8 mouse cellular contexts compared by ENCODE assay signal in the genomic region with DNA sequence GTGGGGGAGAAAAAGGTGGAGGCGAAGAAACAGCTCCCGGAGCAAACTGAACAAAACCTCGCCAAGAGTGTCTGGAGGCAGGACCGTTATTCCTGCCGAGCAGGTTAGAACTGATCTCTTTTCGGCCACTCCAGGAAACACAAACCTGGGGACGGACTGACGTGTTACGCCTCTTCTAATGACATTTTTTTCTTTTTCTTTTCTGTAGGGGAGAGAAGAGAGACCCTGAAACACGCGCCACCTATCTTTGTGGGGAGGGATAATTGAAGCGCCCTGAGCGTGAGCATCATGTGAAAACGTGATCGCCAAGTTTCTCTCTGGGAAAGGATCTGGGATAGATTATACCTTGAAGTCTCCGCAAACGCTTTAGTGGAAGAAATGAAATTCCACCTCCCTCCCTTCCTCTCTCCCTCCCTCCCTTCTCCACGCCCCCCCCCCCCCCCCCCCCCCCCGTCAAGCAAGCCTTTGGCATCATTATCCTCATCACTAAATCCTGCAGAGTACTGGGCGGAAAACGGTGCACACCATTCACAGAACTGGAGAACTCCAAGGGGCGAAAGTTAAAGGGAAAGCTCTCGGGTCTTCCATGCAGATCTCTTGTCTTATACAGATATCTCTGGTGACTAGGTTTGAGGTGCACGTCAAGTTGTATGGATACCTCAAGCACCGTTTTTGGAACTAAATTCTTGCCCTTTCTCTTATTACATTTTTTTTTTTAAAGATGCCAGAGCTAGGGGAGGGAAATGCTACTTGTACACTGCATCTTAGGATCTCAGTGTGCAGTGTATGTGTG. TPM values are rescaled to one million over a fixed set of nuclear protein-coding genes. Genes with fewer than 3 reads are reported as not detected.
DNase-seq lines count a peak whose midpoint lies in the region; ATAC-seq and TF ChIP-seq lines count a peak whose summit lies in the region.

No protein-coding gene starts in this region.

- H3K4me1 ChIP-seq in heart, adult 2 months (ENCODE audit: control insufficient read depth, insufficient read depth, low read length), result peaks cover 5% of the 10 kb centered on the region; the same call in 1 of the 2 replicates
- H3K4me1 ChIP-seq in kidney, adult 2 months (ENCODE audit: control insufficient read depth, insufficient read depth, low read length), result no peaks in the 10 kb centered on the region
- peaks cover 10% of the 10 kb centered on the region; the same call in 1 of the 2 replicates for H3K4me1 ChIP-seq in liver, postnatal 0 days (ENCODE audit: insufficient read depth)

- intact Hi-C loops in heart, adult 2 months (cut with DNase I), result loop anchor here (5.0 to 10.0 kb wide), 4 partner anchors 124 to 572 kb away; no protein-coding TSS in a partner anchor

- TF ChIP-seq CTCF in layer of hippocampus, adult 2 months (conservative IDR thresholded peaks at IDR 0.05), result peak; percentile 81
- peak; percentile 75 for TF ChIP-seq CTCF in heart, adult 2 months (IDR thresholded peaks at IDR 0.05)
- peak; percentile 24; the same call in 1 of the 2 replicates for TF ChIP-seq CTCF in kidney, adult 2 months (conservative IDR thresholded peaks at IDR 0.05; ENCODE audit: insufficient read depth, insufficient read length, low read depth, low read length)
- peak; percentile 70 for TF ChIP-seq CTCF in liver, postnatal 0 days (IDR thresholded peaks at IDR 0.05; ENCODE audit: low read depth)

- H3K27me3 ChIP-seq in heart, adult 2 months (ENCODE audit: control insufficient read depth, insufficient read depth, low read length), result no peaks in the 10 kb centered on the region; the same call in 1 of the 2 replicates
- H3K27me3 ChIP-seq in kidney, adult 2 months (replicated peaks; ENCODE audit: control insufficient read depth, insufficient read depth, low read length), result no peaks in the 10 kb centered on the region; the same call in 1 of the 2 replicates
- peaks cover 20% of the 10 kb centered on the region; the same call in 1 of the 2 replicates for H3K27me3 ChIP-seq in liver, postnatal 0 days (ENCODE audit: insufficient read depth, low read length)

- no peaks in the 10 kb centered on the region for H3K79me2 ChIP-seq in heart, adult 2 months (replicated peaks; ENCODE audit: control insufficient read depth, insufficient read depth, low read length)

- no peaks in the 10 kb centered on the region for H3K9me3 ChIP-seq in liver, postnatal 0 days (ENCODE audit: low read length)

- peak overlapping the region; percentile 100 for H3K27ac ChIP-seq in layer of hippocampus, adult 2 months
- H3K27ac ChIP-seq in heart, adult 2 months, result peak overlapping the region; percentile 85
- H3K27ac ChIP-seq in kidney, adult 2 months (ENCODE audit: insufficient read depth, low read depth, low read length), result peak overlapping the region; percentile 79
- H3K27ac ChIP-seq in liver, postnatal 0 days (ENCODE audit: low read depth), result peak overlapping the region; percentile 85

- TF ChIP-seq POLR2A in heart, adult 2 months (IDR thresholded peaks at IDR 0.05; ENCODE audit: insufficient read depth, low read depth, low read length), result peak; percentile 70
- TF ChIP-seq POLR2A in kidney, adult 2 months (IDR thresholded peaks at IDR 0.05; ENCODE audit: low read depth, low read length), result no peak

- peak; percentile 64 to 77 for DNase-seq in layer of hippocampus, adult 2 months (ENCODE audit: low spot score in 2 of 2)
- DNase-seq in layer of hippocampus, adult 9-10 months (ENCODE audit: low spot score), result no peak
- peak; percentile 86 for DNase-seq in embryo, embryonic 10.5 days (ENCODE audit: low spot score)
- DNase-seq in heart, adult 2 months, result peak; percentile 62 to 76
- DNase-seq in kidney, adult 2 months, result peak; percentile 69
- peak; percentile 54 for DNase-seq in liver, postnatal 0 days
- DNase-seq in neural tube, embryonic 10.5 days (ENCODE audit: extremely low spot score, low spot score), result peak; percentile 69
- DNase-seq in yolk sac, embryonic 10.5 days (ENCODE audit: low spot score), result peak; percentile 46

- 5% methylated on average over 23 of the region's 25 CpGs for WGBS in heart, adult 2 months
- WGBS in kidney, adult 2 months, result 3% methylated on average over 23 of the region's 25 CpGs
- 2% methylated on average over 23 of the region's 25 CpGs for WGBS in liver, postnatal 0 days (ENCODE audit: insufficient replicate concordance)

- H3K9ac ChIP-seq in heart, adult 2 months (ENCODE audit: low read depth, low read length), result peak overlapping the region; percentile 41
- peak overlapping the region; percentile 95 for H3K9ac ChIP-seq in liver, postnatal 0 days (replicated peaks)

- H3K4me3 ChIP-seq in layer of hippocampus, adult 2 months, result peak overlapping the region; percentile 73
- peak overlapping the region; percentile 57 for H3K4me3 ChIP-seq in heart, adult 2 months
- peak overlapping the region; percentile 57 for H3K4me3 ChIP-seq in kidney, adult 2 months (ENCODE audit: insufficient read depth, low read depth, low read length)
- H3K4me3 ChIP-seq in liver, postnatal 0 days (ENCODE audit: low read depth, low read length), result peak overlapping the region; percentile 86

- TF ChIP-seq EP300 in heart, adult 2 months (IDR thresholded peaks at IDR 0.05; ENCODE audit: insufficient read depth, low read depth, low read length), result peak; percentile 51; the same call in 1 of the 2 replicates
- no peak for TF ChIP-seq EP300 in liver, postnatal 0 days (IDR thresholded peaks at IDR 0.05; ENCODE audit: low read depth)

- peak overlapping the region; percentile 73 for H3K4me2 ChIP-seq in liver, postnatal 0 days (ENCODE audit: low read depth, low read length)

- peak; percentile 15 for ATAC-seq in liver, postnatal 0 days

- no peaks in the 10 kb centered on the region for H3K36me3 ChIP-seq in heart, adult 2 months (ENCODE audit: control insufficient read depth, insufficient read depth, low read length)
- H3K36me3 ChIP-seq in kidney, adult 2 months (ENCODE audit: control insufficient read depth, insufficient read depth, low read length), result no peaks in the 10 kb centered on the region; the same call in 1 of the 2 replicates
- H3K36me3 ChIP-seq in liver, postnatal 0 days (replicated peaks; ENCODE audit: insufficient read depth, low read length), result no peaks in the 10 kb centered on the region

RNA-seq across cellular contexts. Expression of gene Zeb2, which starts 4.1 kb away (rescaled TPM):
- 100 to 1,000 TPM; 430 to 443 TPM for total RNA-seq in layer of hippocampus, adult 2 months (2021)
- total RNA-seq in heart, adult 2 months (2021), result 10 to 100 TPM; 46.7 to 50.0 TPM
- 16.5 and 34.3 TPM in 2 replicates for polyA plus RNA-seq in heart, adult 2 months (2012; rRNA removed)
- 22.7 and 25.6 TPM in 2 replicates for polyA plus RNA-seq in kidney, adult 2 months (2012; rRNA removed)
- polyA plus RNA-seq in liver, postnatal 0 days (2015; fragmentation: Nextera tagmentation; extraction: Ambion mirVana), result 8.1 and 8.8 TPM in 2 replicates

Comparison
In these comparisons a context has a peak if more than half of its experiments do, and no peak if none do; other contexts are left out.
1. CTCF ChIP-seq: peak in every context shown above with its lines; median percentile 81 in layer of hippocampus, adult 2 months; 75 in heart, adult 2 months; 70 in liver, postnatal 0 days; 24 in kidney, adult 2 months.